Mouse (Mus musculus) CH12.LX (cell line): ENCODE data around the gene Arhgef25. TPM values are rescaled to one million over a fixed set of nuclear protein-coding genes. Genes with fewer than 3 reads are reported as not detected.

Experiments
- DNase-seq: peaks from one replicate; pipeline ENCODE4 v3.0.0-alpha.2; 2013; ENCODE audit errors: extremely low read depth
- H3K27ac ChIP-seq: 2 replicates; pipeline ENCODE4 v1.5.1; 2012; ENCODE audit warnings: low read depth, mild to moderate bottlenecking, control low read depth, moderate library complexity; ENCODE audit not compliant: insufficient read depth
- H3K27me3 ChIP-seq: replicated peaks from 2 replicates; pipeline ENCODE3; 2012; ENCODE audit warnings: inconsistent platforms
- H3K36me3 ChIP-seq, 2 experiments: replicated peaks in 1 of 2; 2 replicates each; pipeline versions ENCODE3 to v1.6.1; 2012; ENCODE audit warnings: inconsistent platforms in 1 of 2, low read length in 1 of 2, mild to moderate bottlenecking in 1 of 2, mixed read lengths in 1 of 2, moderate library complexity in 1 of 2; ENCODE audit not compliant: control insufficient read depth in 1 of 2, insufficient read depth in 1 of 2
- H3K4me1 ChIP-seq, 2 experiments: 2 replicates each; pipeline ENCODE4 v1.6.1; 2012; ENCODE audit warnings: inconsistent platforms in 1 of 2, moderate library complexity in 1 of 2; ENCODE audit not compliant: insufficient read depth in 2 of 2, control insufficient read depth in 1 of 2
- H3K4me2 ChIP-seq: 2 replicates; pipeline ENCODE4 v1.6.1; 2012; ENCODE audit warnings: low read depth, mild to moderate bottlenecking, control low read depth; ENCODE audit not compliant: poor library complexity, insufficient read depth, severe bottlenecking
- H3K4me3 ChIP-seq, 3 experiments: fragments of 150-350 bp in 1 of 3; sonication (generic) in 1 of 3; replicated peaks in 1 of 3; 2 replicates each; pipeline versions ENCODE3 to v1.5.1; 2011 to 2012; ENCODE audit warnings: low read depth in 2 of 3, low read length in 2 of 3, mild to moderate bottlenecking in 2 of 3, moderate library complexity in 2 of 3, control low read depth in 1 of 3, improper control_type of control experiment in 1 of 3, inconsistent platforms in 1 of 3, mixed read lengths in 1 of 3; ENCODE audit not compliant: poor library complexity in 1 of 3
- H3K79me2 ChIP-seq: replicated peaks from 2 replicates; pipeline ENCODE4 v1.6.1; 2012; ENCODE audit warnings: mild to moderate bottlenecking, moderate library complexity; ENCODE audit not compliant: control insufficient read depth, poor library complexity, insufficient read depth, severe bottlenecking; ENCODE audit errors: extremely low read depth
- H3K9ac ChIP-seq: 2 replicates; pipeline ENCODE4 v1.6.1; 2012; ENCODE audit warnings: low read depth, mild to moderate bottlenecking, control low read depth, moderate library complexity; ENCODE audit not compliant: insufficient read depth
- H3K9me3 ChIP-seq: replicated peaks from 2 replicates; pipeline ENCODE3; 2012; ENCODE audit warnings: low read length, inconsistent platforms, mixed read lengths
- CHD2 ChIP-seq: IDR thresholded peaks from 2 replicates; pipeline ENCODE4 v1.6.1; 2011; ENCODE audit warnings: low read length, improper control_type of control experiment
- EP300 ChIP-seq: IDR thresholded peaks from 2 replicates; pipeline ENCODE4 v1.6.1; 2011; ENCODE audit warnings: low read length, improper control_type of control experiment
- GABPA ChIP-seq: IDR thresholded peaks from 2 replicates; pipeline ENCODE4 v1.6.1; 2012; ENCODE audit warnings: low read depth, low read length, improper control_type of control experiment, inconsistent platforms; ENCODE audit not compliant: insufficient replicate concordance
- HCFC1 ChIP-seq: IDR thresholded peaks from 2 replicates; pipeline ENCODE4 v1.6.1; 2012; ENCODE audit warnings: low read depth, mild to moderate bottlenecking, inconsistent platforms, low read length, improper control_type of control experiment
- JUND ChIP-seq: conservative IDR thresholded peaks from 2 replicates; pipeline ENCODE4 v1.6.1; 2011; ENCODE audit warnings: low read depth, low read length, improper control_type of control experiment
- KAT2A ChIP-seq: IDR thresholded peaks from 2 replicates; pipeline ENCODE4 v1.6.1; 2012; ENCODE audit warnings: low read length, improper control_type of control experiment, inconsistent platforms; ENCODE audit not compliant: insufficient replicate concordance
- MAZ ChIP-seq: IDR thresholded peaks from 2 replicates; pipeline ENCODE4 v1.6.1; 2012; ENCODE audit warnings: low read depth, mild to moderate bottlenecking, inconsistent platforms, low read length, improper control_type of control experiment, moderate library complexity
- MEF2A ChIP-seq: IDR thresholded peaks from 2 replicates; pipeline ENCODE4 v1.6.1; 2014; ENCODE audit warnings: low read depth, mild to moderate bottlenecking, inconsistent platforms, low read length, improper control_type of control experiment, borderline replicate concordance
- NELFE ChIP-seq: IDR thresholded peaks from 2 replicates; pipeline ENCODE4 v1.6.1; 2011; ENCODE audit warnings: low read depth, low read length, improper control_type of control experiment
- NRF1 ChIP-seq: IDR thresholded peaks from 2 replicates; pipeline ENCODE4 v1.6.1; 2014; ENCODE audit warnings: low read depth, mild to moderate bottlenecking, inconsistent platforms, low read length, improper control_type of control experiment, moderate library complexity
- PAX5 ChIP-seq: IDR thresholded peaks from 2 replicates; pipeline ENCODE4 v1.6.1; 2012; ENCODE audit warnings: low read length, inconsistent platforms, mixed read lengths
- POLR2A ChIP-seq: IDR thresholded peaks from 2 replicates; pipeline ENCODE4 v1.6.1; 2011; ENCODE audit warnings: low read depth, mild to moderate bottlenecking, improper control_type of control experiment, low read length
- SMC3 ChIP-seq: IDR thresholded peaks from 2 replicates; pipeline ENCODE4 v1.6.1; 2011; ENCODE audit warnings: low read depth, low read length, improper control_type of control experiment
- USF1 ChIP-seq: IDR thresholded peaks from 2 replicates; pipeline ENCODE4 v1.6.1; 2014; ENCODE audit warnings: low read depth, mild to moderate bottlenecking, inconsistent platforms, low read length, improper control_type of control experiment
- USF2 ChIP-seq: conservative IDR thresholded peaks from 2 replicates; pipeline ENCODE4 v1.6.1; 2011; ENCODE audit warnings: low read depth, low read length, improper control_type of control experiment
- ZKSCAN1 ChIP-seq: IDR thresholded peaks from 2 replicates; pipeline ENCODE4 v1.6.1; 2012; ENCODE audit warnings: low read depth, inconsistent platforms, low read length, improper control_type of control experiment, borderline replicate concordance
- ZNF384 ChIP-seq: IDR thresholded peaks from 2 replicates; pipeline ENCODE4 v1.6.1; 2012; ENCODE audit warnings: low read depth, low read length, improper control_type of control experiment, inconsistent platforms
- dilution Hi-C: fragments of 300-500 bp; cut with MboI; formaldehyde crosslinking; loops from 2 replicates; pipeline ENCODE4 v1.14.3; 2020; ENCODE audit warnings: low sequenced_read_pairs; ENCODE audit not compliant: extremely low pct_unique_long_range_greater_than_20kb, extremely low pct_ligation_motif_present
- in situ Hi-C: fragments of 300-500 bp; cut with MboI; formaldehyde crosslinking; loops from 3 replicates; pipeline ENCODE4 v1.14.3; 2019; ENCODE audit warnings: low sequenced_read_pairs, low pct_ligation_motif_present, low pct_unique_long_range_greater_than_20kb, mixed read lengths
- polyA plus RNA-seq: library from polyadenylated mRNA; unstranded; fragments of >175 nt; gene quantifications from 2 replicates; pipeline ENCODE4 v1.2.1, GENCODE M21; 2012; ENCODE audit warnings: low read depth; ENCODE audit not compliant: insufficient read length
- total RNA-seq, 2 experiments: library from RNA; depleted of rRNA; stranded (reverse); fragments of 300-350 nt in 1 of 2; fragments of >200 nt in 1 of 2; gene quantifications; 2 replicates each; pipeline ENCODE4 v1.2.3; 2012 to 2014

The Arhgef25 gene
- total and polyA plus RNA-seq, 3 experiments, result 3.3 to 8.7 (median 8.3) TPM

DNA sequence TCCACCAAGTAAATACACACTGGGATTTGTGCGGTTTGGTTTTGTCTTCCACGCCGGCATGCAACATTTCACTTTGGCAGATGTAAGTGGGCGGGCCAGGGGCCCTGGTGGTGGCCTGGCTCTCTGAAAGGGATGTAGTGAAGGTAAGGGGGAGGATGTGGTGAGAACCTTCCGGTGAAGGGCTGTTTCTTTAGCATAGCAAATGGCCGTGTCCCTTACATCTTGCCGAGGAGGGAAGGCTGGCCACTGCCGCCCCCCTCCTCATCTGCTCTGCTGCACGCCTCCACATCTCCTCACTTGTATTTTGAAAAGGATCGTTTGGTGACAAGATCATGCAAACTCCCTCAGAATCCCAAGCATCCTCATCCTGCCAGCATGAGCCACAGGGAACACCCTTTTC, 35.8 kb upstream of the Arhgef25 start:
- DNase-seq, result no peak
- no peak overlapping the region for H3K4me3 ChIP-seq
- no peak overlapping the region for H3K4me2 ChIP-seq
- in situ Hi-C loops (no loop called here), dilution Hi-C loops (no loop called here)
- no peaks in the 10 kb centered on the region for H3K36me3 ChIP-seq
- H3K79me2 ChIP-seq, result no peaks in the 10 kb centered on the region
- TF ChIP-seq NELFE (no peak), ZNF384 (no peak)
- peaks cover 3 to 17% of the 10 kb centered on the region in 2 experiments for H3K4me1 ChIP-seq
- no peak overlapping the region for H3K9ac ChIP-seq
- H3K27me3 ChIP-seq, result peaks cover 15% of the 10 kb centered on the region
- no peak overlapping the region for H3K27ac ChIP-seq
- peaks cover 3% of the 10 kb centered on the region for H3K9me3 ChIP-seq

DNA sequence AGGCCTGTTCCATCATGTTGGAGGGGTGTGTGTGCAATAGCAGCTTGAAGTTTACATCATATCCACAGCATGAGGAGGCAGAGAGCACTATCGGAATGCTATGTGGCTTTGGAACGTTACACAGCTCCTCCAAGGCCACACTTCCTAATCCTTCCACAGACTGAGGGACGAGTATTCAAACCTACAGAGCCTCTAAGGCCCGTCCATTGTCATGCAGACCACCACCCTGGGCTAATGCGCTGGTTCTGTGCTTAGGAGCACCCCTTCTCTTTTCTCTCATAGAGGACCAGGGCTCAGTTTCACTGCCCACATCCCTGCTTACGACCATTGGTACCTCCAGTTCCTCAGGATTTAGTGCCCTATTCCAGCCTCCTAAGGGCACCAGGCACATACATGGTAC, 35.3 kb upstream of the Arhgef25 start:
- Histone ChIP-seq H3K27ac (no peak overlapping the region), H3K79me2 (no peaks in the 10 kb centered on the region), H3K36me3 (no peaks in the 10 kb centered on the region), H3K27me3 (peaks cover 10% of the 10 kb centered on the region), H3K9me3 (peaks cover 6% of the 10 kb centered on the region), H3K4me3 (no peak overlapping the region)
- TF ChIP-seq USF2 (no peak), GABPA (no peak), CHD2 (no peak), KAT2A (no peak), PAX5 (no peak), EP300 (no peak), ZKSCAN1 (no peak), JUND (no peak), SMC3 (no peak), NRF1 (no peak), USF1 (no peak)
- TF ChIP-seq, all 38 proteins: peak for 0
- peaks cover 3 to 16% of the 10 kb centered on the region in 2 experiments for H3K4me1 ChIP-seq
- no peak for DNase-seq
- H3K9ac ChIP-seq, result no peak overlapping the region
- in situ Hi-C loops (no loop called here), dilution Hi-C loops (no loop called here)
- H3K4me2 ChIP-seq, result no peak overlapping the region

- Histone ChIP-seq H3K9me3 (peaks cover 7% of the 10 kb centered on the region), H3K27me3 (no peaks in the 10 kb centered on the region), H3K4me1 (peaks cover 0 to 7% of the 10 kb centered on the region in 2 experiments; a peak in 1 of 4 replicates), H3K36me3 (no peaks in the 10 kb centered on the region), H3K4me3 (no peak overlapping the region), H3K9ac (no peak overlapping the region), H3K27ac (no peak overlapping the region), H3K4me2 (no peak overlapping the region), H3K79me2 (no peaks in the 10 kb centered on the region)
- no peak for DNase-seq
- in situ Hi-C loops (no loop called here), dilution Hi-C loops (no loop called here)
- no peak for TF ChIP-seq MAZ
- no peak for TF ChIP-seq POLR2A
- no peak for TF ChIP-seq HCFC1
- TF ChIP-seq MEF2A, result no peak
Observed at GRCm38 (mm10) chr10:127218339-127218738, 28.5 kb upstream of the Arhgef25 start.
